Mouse (Mus musculus) heart, adult 8-10 months (tissue): ENCODE data around the gene Hist2h3b. TPM values are rescaled to one million over a fixed set of nuclear protein-coding genes. Genes with fewer than 3 reads are reported as not detected.
"Not testable (repeated sequence)": the region's sequence is repeated elsewhere in the genome, so short reads cannot be mapped to it uniquely, and the experiment has no call there.

Source experiments
- DNase-seq: peaks from one replicate; pipeline ENCODE4 v3.0.0; 2022; ENCODE audit warnings: low spot score
- total RNA-seq, 4 experiments: library from RNA; stranded (reverse); gene quantifications; 2 replicates each; pipeline ENCODE4 v1.2.4; 2022

The Hist2h3b gene
- total RNA-seq, 4 experiments from 2014 or later: 12.2 to 24.7 (median 15.9) TPM

- DNase-seq: peak; percentile 93
Measured at GRCm38 (mm10) chr3:96262216-96262875, 6.1 kb upstream of the Hist2h3b start.

- DNase-seq: peak; percentile 99
Measured at GRCm38 (mm10) chr3:96262979-96263550, 5.4 kb upstream of the Hist2h3b start, which contains the start of gene Hist2h4. Hist2h4 (minus strand) TSS chr3:96263311.

- no peak for DNase-seq
Measured at GRCm38 (mm10) chr3:96263558-96264403, 4.7 kb upstream of the Hist2h3b start.

GRCm38 (mm10) chr3:96264404-96264949, 4.0 kb upstream of the Hist2h3b start:
- no peak for DNase-seq

GRCm38 (mm10) chr3:96266132-96266710, 2.2 kb upstream of the Hist2h3b start:
- no peak for DNase-seq

- no peak for DNase-seq
Measured at GRCm38 (mm10) chr3:96267541-96267940, 913 bp upstream of the Hist2h3b start.

- DNase-seq: not testable (repeated sequence)
Measured at GRCm38 (mm10) chr3:96268776-96269378, 423 bp downstream of the Hist2h3b start.

GRCm38 (mm10) chr3:96269511-96270474, 1.3 kb downstream of the Hist2h3b start, which contains the start of gene Hist2h2bb:
Hist2h2bb (plus strand) TSS chr3:96269752.
- peak; percentile 96 for DNase-seq

- no peak for DNase-seq
Measured at GRCm38 (mm10) chr3:96273591-96274465, 5.4 kb downstream of the Hist2h3b start.

GRCm38 (mm10) chr3:96277428-96277799, 9.0 kb downstream of the Hist2h3b start:
- DNase-seq: no peak

- peak; percentile 88 for DNase-seq
Measured at GRCm38 (mm10) chr3:96277800-96278624, 9.6 kb downstream of the Hist2h3b start.

GRCm38 (mm10) chr3:96280660-96281059, 12.2 kb downstream of the Hist2h3b start:
- no peak for DNase-seq

GRCm38 (mm10) chr3:96284457-96284856, 16.0 kb downstream of the Hist2h3b start:
- no peak for DNase-seq

- DNase-seq: not testable (repeated sequence)
Measured at GRCm38 (mm10) chr3:96287334-96287733, 18.9 kb downstream of the Hist2h3b start.

GRCm38 (mm10) chr3:96289201-96289600, 20.7 kb downstream of the Hist2h3b start:
- no peak for DNase-seq

- not testable (repeated sequence) for DNase-seq
Measured at GRCm38 (mm10) chr3:96290727-96291126, 22.3 kb downstream of the Hist2h3b start.

- DNase-seq: no peak
Measured at GRCm38 (mm10) chr3:96292641-96293040, 24.2 kb downstream of the Hist2h3b start.

GRCm38 (mm10) chr3:96293368-96293767, 24.9 kb downstream of the Hist2h3b start:
- DNase-seq: no peak
